Mouse (Mus musculus) heart, postnatal 0 days (tissue): ENCODE results near the gene Grb10.

Experiments
- CTCF ChIP-seq: IDR thresholded peaks from 2 replicates; pipeline ENCODE4 v1.5.1; 2016; ENCODE audit warnings: antibody characterized with exemption, control low read depth, low read depth
- EP300 ChIP-seq: IDR thresholded peaks from 2 replicates; pipeline ENCODE4 v1.6.1; 2016; ENCODE audit warnings: antibody characterized with exemption, low read depth

DNA sequence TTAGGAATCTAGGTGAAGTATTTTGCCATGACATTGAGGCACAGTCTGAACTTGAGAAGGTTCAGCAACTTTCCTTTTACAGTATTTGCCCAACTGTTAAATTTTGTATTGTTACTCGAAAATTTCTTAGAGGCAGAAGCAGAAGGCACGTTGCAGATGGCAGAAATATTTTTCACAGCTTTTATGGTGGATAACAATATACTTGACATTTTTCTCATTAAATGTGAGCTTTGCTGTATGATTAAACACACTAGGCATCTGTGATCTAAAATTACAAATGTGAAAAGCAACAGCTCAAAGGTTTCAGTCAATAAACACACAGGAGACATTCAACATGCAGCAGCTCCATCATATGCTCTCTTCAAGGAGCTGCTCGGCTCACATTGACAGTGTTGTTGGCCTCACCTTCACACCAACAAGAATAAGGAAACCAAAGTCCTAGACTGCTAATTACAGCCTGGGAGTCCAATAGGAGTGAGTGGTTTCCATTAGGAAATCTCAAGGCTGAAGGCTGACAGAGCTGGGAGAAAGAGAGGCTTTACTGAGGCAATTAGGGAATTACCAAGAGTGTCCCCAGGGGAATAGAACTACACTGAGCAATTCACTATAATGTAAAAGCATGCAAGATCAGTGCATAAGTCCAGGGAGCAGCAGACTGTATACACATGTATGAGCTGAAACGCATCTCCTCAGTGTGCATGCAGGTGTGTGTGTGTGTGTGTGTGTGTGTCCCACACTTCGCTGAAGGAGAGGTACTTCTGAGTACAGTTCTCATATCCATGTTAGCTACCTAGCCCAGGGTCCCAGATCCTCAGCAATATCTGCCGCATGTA is 35.1 kb upstream of the Grb10 start:
- no peak for TF ChIP-seq EP300
- no peak for TF ChIP-seq CTCF
